Mouse (Mus musculus) cerebellum, adult 2 months (tissue): ENCODE measurements around the gene Trpc7.

ENCODE experiments used
- CTCF ChIP-seq: fragments of 200-500 bp; IDR thresholded peaks from 2 replicates; pipeline ENCODE4 v1.5.1; 2011; ENCODE audit warnings: low read depth, mild to moderate bottlenecking, control low read depth, low read length, moderate library complexity, borderline replicate concordance; ENCODE audit not compliant: insufficient read depth
- POLR2A ChIP-seq: fragments of 200-500 bp; IDR thresholded peaks from 2 replicates; pipeline ENCODE4 v1.6.1; 2011; ENCODE audit warnings: low read length, control low read depth, borderline replicate concordance; ENCODE audit not compliant: insufficient read depth

GRCm38 (mm10) chr13:56797459-56797858, 98.3 kb downstream of the Trpc7 start:
- TF ChIP-seq CTCF (no peak), POLR2A (no peak)
